Mouse (Mus musculus) heart, embryonic 13.5 days (tissue): ENCODE measurements around the gene Psme3. TPM values are rescaled to one million over a fixed set of nuclear protein-coding genes. Genes with fewer than 3 reads are reported as not detected.
"Not testable (repeated sequence)": the region's sequence is repeated elsewhere in the genome, so short reads cannot be mapped to it uniquely, and the experiment has no call there.

Experiments used
- ATAC-seq: fragments of 200-750 bp; cut with Nextera tagmentation; 2 replicates; pipeline ENCODE4 v1.8.0; 2017; ENCODE audit warnings: moderate TSS enrichment; ENCODE audit not compliant: insufficient number of reproducible peaks, low FRiP score, low TSS enrichment; ENCODE audit errors: extremely low read depth
- H3K27ac ChIP-seq: fragments of 300-500 bp; sonication (generic); replicated peaks from 2 replicates; pipeline ENCODE4 v1.5.1; 2015; ENCODE audit warnings: moderate library complexity, mild to moderate bottlenecking, inconsistent platforms
- H3K27me3 ChIP-seq: fragments of 300-500 bp; sonication (generic); replicated peaks from 2 replicates; pipeline ENCODE4 v1.6.1; 2015; ENCODE audit warnings: mild to moderate bottlenecking, inconsistent platforms
- H3K36me3 ChIP-seq: fragments of 300-500 bp; sonication (generic); 2 replicates; pipeline ENCODE4 v1.6.1; 2015; ENCODE audit warnings: mild to moderate bottlenecking, inconsistent platforms
- H3K4me1 ChIP-seq: fragments of 300-500 bp; sonication (generic); 2 replicates; pipeline ENCODE4 v1.6.1; 2015; ENCODE audit warnings: inconsistent platforms
- H3K4me2 ChIP-seq: fragments of 300-500 bp; sonication (generic); 2 replicates; pipeline ENCODE4 v1.6.1; 2015; ENCODE audit warnings: inconsistent platforms, mild to moderate bottlenecking, moderate library complexity
- H3K4me3 ChIP-seq: fragments of 300-500 bp; sonication (generic); 2 replicates; pipeline ENCODE4 v1.5.1; 2015; ENCODE audit warnings: moderate library complexity, mild to moderate bottlenecking, inconsistent platforms
- H3K9ac ChIP-seq: fragments of 300-500 bp; sonication (generic); 2 replicates; pipeline ENCODE4 v1.6.1; 2015; ENCODE audit warnings: inconsistent platforms, mild to moderate bottlenecking, moderate library complexity
- H3K9me3 ChIP-seq: fragments of 300-500 bp; sonication (generic); 2 replicates; pipeline ENCODE4 v1.6.1; 2016; ENCODE audit warnings: inconsistent platforms
- WGBS: fragments of 180-500 bp; shearing (Covaris S2); methylation state at CpG from one replicate; pipeline ENCODE4 v1.1.7; 2015; ENCODE audit warnings: mixed read lengths; 5-methylcytosine and 5-hydroxymethylcytosine counted together
- polyA plus RNA-seq: library from polyadenylated mRNA; unstranded; fragments of >200 nt; fragmentation: Nextera tagmentation; extraction: Ambion mirVana; gene quantifications from 2 replicates; pipeline ENCODE4 v1.2.1, GENCODE M21; 2015

Gene Psme3
- polyA plus RNA-seq, 1 experiment from 2014 or later: 99.0 TPM

DNA sequence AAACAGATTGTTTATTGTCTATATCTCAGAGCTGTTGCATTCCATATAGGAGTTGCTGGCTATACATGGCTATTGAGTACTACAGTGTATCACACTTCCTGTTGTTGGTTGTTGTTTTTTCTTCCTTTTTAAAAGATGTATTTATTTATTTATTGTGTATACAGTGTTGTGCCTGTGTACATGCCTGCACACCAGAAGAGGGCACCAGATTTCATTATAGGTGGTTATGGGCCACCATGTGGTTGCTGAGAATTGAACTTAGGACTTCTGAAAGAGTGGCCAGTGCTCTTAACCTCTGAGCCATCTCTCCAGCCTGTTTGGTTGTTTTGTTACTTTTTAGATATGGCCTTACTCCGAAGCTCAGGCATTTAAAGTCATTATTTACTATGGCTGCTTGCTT is 1.4 kb upstream of the Psme3 start:
- Histone ChIP-seq H3K27ac (0 out of 2 replicates have a peak overlapping the region, but pooled peaks have one; percentile 8), H3K27me3 (no peaks in the 10 kb centered on the region), H3K9me3 (no peaks in the 10 kb centered on the region), H3K36me3 (peaks cover 19% of the 10 kb centered on the region), H3K4me1 (peaks cover 17% of the 10 kb centered on the region), H3K4me2 (no peak overlapping the region), H3K9ac (no peak overlapping the region), H3K4me3 (no peak overlapping the region)
- ATAC-seq: no peak
- WGBS: 87% methylated on average over 1 of the region's 1 CpGs

DNA sequence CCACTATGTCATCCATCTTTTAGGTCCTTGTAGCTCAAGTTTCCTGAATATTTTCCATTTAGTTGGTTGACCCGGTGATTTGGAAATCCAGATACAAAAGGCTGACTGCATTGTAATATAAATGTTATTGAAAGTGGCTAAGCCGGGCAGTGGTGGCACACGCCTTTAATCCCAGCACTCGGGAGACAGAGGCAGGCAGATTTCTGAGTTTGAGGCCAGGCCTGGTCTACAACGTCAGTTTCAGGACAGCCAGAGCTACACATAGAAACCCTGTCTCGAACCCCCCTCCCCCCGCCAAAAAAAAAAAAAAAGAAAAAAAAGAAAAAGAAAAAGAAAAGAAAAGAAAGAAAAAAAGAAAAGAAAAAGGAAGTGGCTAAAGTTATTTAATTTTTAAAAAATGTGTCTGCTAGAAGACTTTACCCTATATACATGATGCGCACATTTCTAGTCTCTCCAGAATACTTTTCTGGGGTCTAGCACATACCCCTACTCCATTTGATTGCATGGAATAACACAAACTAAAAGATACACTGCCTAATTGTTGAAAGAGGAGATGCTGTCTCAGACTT is 847 bp upstream of the Psme3 start:
- H3K4me2 ChIP-seq: peak overlapping the region; percentile 83
- 79% methylated on average over 8 of the region's 8 CpGs for WGBS
- H3K27me3 ChIP-seq: no peaks in the 10 kb centered on the region
- ATAC-seq: no peak
- peaks cover 17% of the 10 kb centered on the region for H3K4me1 ChIP-seq
- H3K9ac ChIP-seq: peak overlapping the region; percentile 97
- H3K4me3 ChIP-seq: peak overlapping the region; percentile 88
- H3K9me3 ChIP-seq: no peaks in the 10 kb centered on the region
- H3K27ac ChIP-seq: peak overlapping the region; percentile 87
- peaks cover 25% of the 10 kb centered on the region for H3K36me3 ChIP-seq

DNA sequence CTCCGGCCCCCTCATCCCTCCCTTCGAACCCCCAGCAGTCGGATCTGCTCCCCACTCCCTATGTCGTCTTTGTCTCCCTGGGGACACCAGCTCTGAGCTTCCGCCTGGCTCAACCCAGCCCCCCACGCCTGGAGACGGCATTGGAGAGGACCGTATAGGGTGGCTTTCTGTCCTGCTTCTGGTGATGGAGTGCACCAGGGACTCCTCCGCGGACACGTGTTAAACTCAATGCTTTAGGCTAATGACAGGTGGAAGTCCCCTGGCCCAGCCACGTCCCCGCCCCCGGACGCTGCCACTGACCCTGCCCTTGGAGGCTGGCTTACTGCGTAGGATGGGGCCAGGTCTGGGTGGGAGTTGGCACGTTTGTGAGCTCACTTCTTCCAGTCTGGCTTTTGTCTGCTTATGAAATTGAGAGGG is 496 bp downstream of the Psme3 start:
- Histone ChIP-seq H3K27me3 (no peaks in the 10 kb centered on the region), H3K4me1 (peaks cover 17% of the 10 kb centered on the region), H3K4me3 (peak overlapping the region; percentile 88), H3K9me3 (no peaks in the 10 kb centered on the region), H3K36me3 (peaks cover 38% of the 10 kb centered on the region), H3K4me2 (peak overlapping the region; percentile 83), H3K9ac (peak overlapping the region; percentile 97), H3K27ac (peak overlapping the region; percentile 87)
- WGBS: 2% methylated on average over 17 of the region's 17 CpGs
- peak; percentile 52 for ATAC-seq

DNA sequence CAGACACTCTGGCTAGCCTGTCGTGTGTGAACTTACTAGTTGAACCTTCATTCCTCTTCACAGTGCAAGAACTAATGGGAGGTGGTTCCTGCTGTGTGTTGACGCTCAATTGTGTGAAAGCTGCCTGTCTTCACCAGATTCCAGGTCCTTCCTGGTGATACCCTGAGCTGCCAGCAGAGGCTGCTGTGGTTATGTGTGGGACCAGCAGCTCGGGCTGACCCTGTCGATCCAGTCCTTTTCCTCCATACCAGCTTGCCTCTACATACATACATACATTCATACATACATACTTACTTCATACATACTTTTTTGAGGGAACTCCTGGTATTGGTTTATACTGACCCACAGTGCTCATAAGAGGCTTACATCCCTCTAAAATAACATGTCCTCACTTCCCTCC is 7.6 kb downstream of the Psme3 start:
- Histone ChIP-seq H3K9me3 (no peaks in the 10 kb centered on the region), H3K9ac (no peak overlapping the region), H3K4me1 (peaks cover 8% of the 10 kb centered on the region), H3K4me3 (no peak overlapping the region), H3K4me2 (no peak overlapping the region), H3K27ac (no peak overlapping the region), H3K27me3 (no peaks in the 10 kb centered on the region), H3K36me3 (peaks cover 77% of the 10 kb centered on the region)
- ATAC-seq: no peak
- 8% methylated on average over 4 of the region's 4 CpGs for WGBS

DNA sequence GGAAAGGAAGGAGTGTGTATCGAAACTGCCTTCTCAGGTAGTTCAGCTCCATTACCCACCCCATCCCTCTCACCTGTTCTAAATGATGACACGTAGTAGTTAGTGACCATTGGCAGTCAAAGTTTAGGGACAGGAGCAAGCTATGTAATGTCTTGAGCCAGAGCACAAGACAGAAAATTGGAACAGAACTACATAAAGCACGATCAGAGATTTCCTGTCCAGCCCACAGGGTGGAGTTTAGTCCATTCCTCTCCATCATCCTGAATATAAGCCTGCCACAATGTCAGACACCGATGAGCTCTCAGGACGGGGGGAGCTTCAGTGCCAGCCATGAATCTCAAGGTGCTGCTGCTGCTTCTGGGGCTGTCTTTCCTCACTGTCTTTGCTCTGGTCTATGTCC is 8.8 kb downstream of the Psme3 start, which contains the start of gene Aoc2:
Gene Aoc2, plus strand, starts transcription at position 301 of the 400 bp plus-strand sequence.
- no peak within 1 kb of the TSS for H3K9ac ChIP-seq
- no peak within 1 kb of the TSS for H3K4me3 ChIP-seq
- no peak within 1 kb of the TSS for H3K27ac ChIP-seq
- no peaks in the 10 kb centered on the region for H3K27me3 ChIP-seq
- H3K9me3 ChIP-seq: no peaks in the 10 kb centered on the region
- H3K4me2 ChIP-seq: no peak within 1 kb of the TSS
- 88% methylated on average over 5 of the region's 5 CpGs for WGBS
- peaks cover 16% of the 10 kb centered on the region for H3K4me1 ChIP-seq
- no peak for ATAC-seq
- H3K36me3 ChIP-seq: peaks cover 66% of the 10 kb centered on the region

DNA sequence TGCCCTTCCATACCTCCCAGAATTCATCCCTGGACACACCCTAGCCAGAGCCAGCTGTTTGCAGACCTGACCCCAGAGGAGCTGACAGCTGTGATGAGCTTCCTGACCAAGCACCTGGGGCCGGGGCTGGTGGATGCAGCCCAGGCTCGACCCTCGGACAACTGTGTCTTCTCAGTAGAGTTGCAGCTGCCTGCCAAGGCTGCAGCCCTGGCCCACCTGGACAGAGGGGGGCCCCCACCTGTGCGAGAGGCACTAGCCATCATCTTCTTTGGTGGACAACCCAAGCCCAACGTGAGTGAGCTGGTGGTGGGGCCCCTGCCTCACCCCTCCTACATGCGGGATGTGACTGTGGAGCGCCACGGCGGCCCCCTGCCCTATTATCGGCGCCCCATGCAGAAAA is 9.2 kb downstream of the Psme3 start:
- H3K36me3 ChIP-seq: peaks cover 61% of the 10 kb centered on the region
- not testable (repeated sequence) for H3K4me3 ChIP-seq, H3K9me3 ChIP-seq, H3K27me3 ChIP-seq, H3K27ac ChIP-seq, ATAC-seq, H3K4me2 ChIP-seq, H3K9ac ChIP-seq
- 89% methylated on average over 11 of the region's 11 CpGs for WGBS
- peaks cover 16% of the 10 kb centered on the region for H3K4me1 ChIP-seq

DNA sequence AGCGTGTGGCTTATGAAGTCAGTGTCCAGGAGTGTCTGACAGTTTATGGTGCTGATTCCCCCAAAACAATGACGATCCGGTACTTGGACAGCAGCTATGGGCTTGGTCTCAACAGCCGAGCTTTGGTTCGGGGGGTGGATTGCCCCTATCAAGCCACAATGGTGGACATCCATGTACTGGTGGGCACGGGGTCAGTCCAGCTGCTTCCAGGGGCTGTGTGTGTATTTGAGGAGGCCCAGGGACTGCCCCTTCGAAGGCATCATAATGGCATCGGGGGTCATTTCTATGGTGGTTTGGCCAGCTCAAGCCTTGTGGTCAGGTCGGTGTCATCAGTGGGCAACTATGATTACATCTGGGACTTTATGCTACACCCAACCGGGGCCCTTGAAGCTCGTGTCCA is 10.1 kb downstream of the Psme3 start:
- Histone ChIP-seq H3K27me3 (no peaks in the 10 kb centered on the region), H3K4me3 (no peak overlapping the region), H3K27ac (no peak overlapping the region), H3K9me3 (no peaks in the 10 kb centered on the region), H3K36me3 (peaks cover 52% of the 10 kb centered on the region), H3K4me2 (no peak overlapping the region), H3K9ac (no peak overlapping the region), H3K4me1 (peaks cover 24% of the 10 kb centered on the region)
- WGBS: 84% methylated on average over 11 of the region's 11 CpGs
- no peak for ATAC-seq

DNA sequence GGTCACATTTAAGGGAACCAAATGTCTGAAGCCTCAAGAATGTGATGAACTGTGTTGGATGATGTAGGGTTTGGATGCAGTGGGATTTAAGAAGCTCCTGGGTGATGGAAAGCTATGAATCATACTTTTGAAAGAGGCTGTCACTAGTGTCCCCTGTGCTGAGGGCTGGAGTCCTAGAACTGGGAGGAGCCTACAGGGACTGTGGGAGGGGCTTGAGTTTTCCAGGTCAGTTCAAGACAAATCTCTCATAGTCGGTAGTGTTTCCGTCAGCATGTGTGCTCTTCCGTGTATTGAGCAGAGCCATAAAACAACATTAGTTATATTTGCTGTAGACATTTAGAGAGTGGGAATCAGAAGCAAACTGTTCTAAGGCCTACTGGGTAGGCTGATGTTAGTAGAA is 11.3 kb downstream of the Psme3 start:
- peaks cover 40% of the 10 kb centered on the region for H3K36me3 ChIP-seq
- H3K4me2 ChIP-seq: no peak overlapping the region
- H3K4me1 ChIP-seq: peaks cover 24% of the 10 kb centered on the region
- no peaks in the 10 kb centered on the region for H3K9me3 ChIP-seq
- no peaks in the 10 kb centered on the region for H3K27me3 ChIP-seq
- H3K4me3 ChIP-seq: no peak overlapping the region
- 46% methylated on average over 3 of the region's 3 CpGs for WGBS
- no peak overlapping the region for H3K27ac ChIP-seq
- no peak overlapping the region for H3K9ac ChIP-seq
- no peak for ATAC-seq

DNA sequence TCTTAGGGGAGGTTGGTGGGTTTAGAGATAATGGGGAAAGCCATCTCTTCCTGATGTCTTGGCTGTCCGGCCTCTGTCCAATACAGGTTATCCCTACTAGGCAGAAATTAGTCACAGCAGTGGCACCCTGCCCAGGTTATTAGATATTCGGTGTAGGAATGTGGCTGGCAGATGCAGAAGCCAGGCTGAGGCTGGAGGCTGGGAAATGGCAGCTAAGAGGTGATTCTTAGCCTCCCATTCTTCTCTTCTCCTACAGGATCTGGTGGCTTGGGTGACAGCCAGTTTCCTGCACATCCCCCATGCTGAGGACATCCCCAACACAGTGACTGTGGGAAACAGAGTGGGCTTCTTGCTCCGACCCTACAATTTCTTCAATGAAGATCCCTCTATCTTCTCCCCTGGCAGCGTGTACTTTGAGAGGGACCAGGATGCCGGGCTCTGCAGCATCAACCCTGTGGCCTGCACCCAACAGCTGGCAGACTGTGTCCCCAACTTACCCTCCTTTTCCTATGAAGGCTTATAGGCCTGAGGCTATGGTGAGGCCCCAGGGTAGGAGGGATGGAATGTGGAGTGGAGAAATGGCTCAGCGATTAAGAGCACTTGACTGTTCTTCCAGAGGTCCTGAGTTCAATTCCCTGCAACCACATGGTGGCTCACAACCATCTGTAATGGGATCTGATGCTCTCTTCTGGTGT is 13.1 kb downstream of the Psme3 start:
- Histone ChIP-seq H3K9me3 (no peaks in the 10 kb centered on the region), H3K4me3 (no peak overlapping the region), H3K4me1 (peaks cover 24% of the 10 kb centered on the region), H3K27ac (no peak overlapping the region), H3K4me2 (no peak overlapping the region), H3K27me3 (no peaks in the 10 kb centered on the region), H3K9ac (no peak overlapping the region), H3K36me3 (peaks cover 23% of the 10 kb centered on the region)
- 64% methylated on average over 6 of the region's 6 CpGs for WGBS
- no peak for ATAC-seq

DNA sequence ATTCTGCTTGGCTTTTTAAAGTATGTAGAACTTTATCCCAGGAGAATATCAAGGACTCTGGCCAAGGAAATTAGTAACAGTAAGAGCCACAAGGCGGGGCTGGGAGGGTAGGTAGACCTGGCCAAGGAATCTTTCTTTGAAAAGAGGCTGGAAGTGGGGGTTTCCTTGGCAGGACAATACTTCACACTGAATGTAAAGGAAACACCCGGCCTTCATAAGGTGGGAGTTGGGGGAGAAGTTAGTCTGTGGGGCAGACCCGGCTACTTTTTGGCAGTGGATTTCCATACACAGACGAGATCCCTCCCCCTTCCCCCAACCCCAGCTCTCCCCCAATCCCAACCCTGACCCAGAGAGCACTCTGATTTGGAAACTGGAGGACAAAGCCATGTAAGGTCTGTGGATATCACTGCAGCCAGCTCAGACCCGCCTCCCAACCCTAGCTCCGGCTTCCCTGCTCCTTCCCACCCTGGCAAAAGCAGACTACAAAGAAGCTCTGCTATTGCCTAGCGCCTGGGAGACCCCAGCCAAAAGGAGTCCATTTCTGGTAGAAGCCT is 14.4 kb downstream of the Psme3 start, which contains the start of gene Aoc3:
Gene Aoc3, plus strand, starts transcription at position 235 of the 554 bp plus-strand sequence.
- ATAC-seq: no peak
- H3K4me2 ChIP-seq: peak within 1 kb of the TSS; percentile 11; the same call in 1 of the 2 replicates
- no peaks in the 10 kb centered on the region for H3K27me3 ChIP-seq
- 50% methylated on average over 7 of the region's 7 CpGs for WGBS
- peaks cover 9% of the 10 kb centered on the region for H3K36me3 ChIP-seq
- H3K27ac ChIP-seq: 0 out of 2 replicates have a peak within 1 kb of the TSS, but pooled peaks have one; percentile 8
- no peak within 1 kb of the TSS for H3K4me3 ChIP-seq
- no peaks in the 10 kb centered on the region for H3K9me3 ChIP-seq
- H3K9ac ChIP-seq: no peak within 1 kb of the TSS
- H3K4me1 ChIP-seq: peaks cover 29% of the 10 kb centered on the region

DNA sequence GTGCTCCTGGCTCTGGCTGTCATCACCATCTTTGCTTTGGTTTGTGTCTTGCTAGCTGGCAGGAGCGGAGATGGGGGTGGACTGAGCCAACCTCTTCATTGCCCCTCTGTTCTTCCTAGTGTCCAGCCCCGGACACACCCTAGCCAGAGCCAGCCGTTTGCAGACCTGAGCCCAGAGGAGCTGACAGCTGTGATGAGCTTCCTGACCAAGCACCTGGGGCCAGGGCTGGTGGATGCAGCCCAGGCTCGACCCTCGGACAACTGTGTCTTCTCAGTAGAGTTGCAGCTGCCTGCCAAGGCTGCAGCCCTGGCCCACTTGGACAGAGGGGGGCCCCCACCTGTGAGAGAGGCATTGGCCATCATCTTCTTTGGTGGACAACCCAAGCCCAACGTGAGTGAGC is 14.9 kb downstream of the Psme3 start:
- H3K27me3 ChIP-seq, H3K36me3 ChIP-seq, ATAC-seq, H3K4me3 ChIP-seq, H3K9ac ChIP-seq, H3K9me3 ChIP-seq: not testable (repeated sequence)
- WGBS: 61% methylated on average over 6 of the region's 6 CpGs
- H3K4me1 ChIP-seq: peaks cover 29% of the 10 kb centered on the region
- H3K4me2 ChIP-seq: peak overlapping the region; percentile 11; the same call in 1 of the 2 replicates
- H3K27ac ChIP-seq: 0 out of 2 replicates have a peak overlapping the region, but pooled peaks have one; percentile 8
